In genomic region chr6:86438272-86439118, GRCm38 (mm10) we compare ENCODE assay signal across 8 mouse cellular contexts. TPM values are rescaled to one million over a fixed set of nuclear protein-coding genes. Genes with fewer than 3 reads are reported as not detected.
DNase-seq lines count a peak whose midpoint lies in the region; ATAC-seq and TF ChIP-seq lines count a peak whose summit lies in the region.

Gene C87436 (plus strand): TSS chr6:86438374.

- peak within 1 kb of the TSS; percentile 91 for H3K4me2 ChIP-seq in lung, postnatal 0 days (replicated peaks; ENCODE audit: low read depth, low read length)

- peak; percentile 88 for ATAC-seq in frontal cortex, adult (ENCODE audit: low TSS enrichment)
- ATAC-seq in lung, postnatal 0 days: peak; percentile 96

- peak; percentile 67 for TF ChIP-seq CTCF in lung, postnatal 0 days (IDR thresholded peaks at IDR 0.05)

- peak; percentile 55; the same call in 1 of the 2 replicates for TF ChIP-seq EP300 in lung, postnatal 0 days (IDR thresholded peaks at IDR 0.05)

- no peaks in the 10 kb centered on the region for H3K27me3 ChIP-seq in hindbrain, embryonic 10.5 days (ENCODE audit: insufficient read depth, poor library complexity, severe bottlenecking)
- no peaks in the 10 kb centered on the region for H3K27me3 ChIP-seq in lung, postnatal 0 days (replicated peaks; ENCODE audit: insufficient read depth, low read length)

- H3K27ac ChIP-seq in hindbrain, embryonic 10.5 days: peak within 1 kb of the TSS; percentile 96
- peak within 1 kb of the TSS; percentile 97 for H3K27ac ChIP-seq in lung, postnatal 0 days (ENCODE audit: low read length)

- peaks cover 50% of the 10 kb centered on the region for H3K36me3 ChIP-seq in hindbrain, embryonic 10.5 days
- H3K36me3 ChIP-seq in lung, postnatal 0 days (ENCODE audit: insufficient read depth, low read length): peaks cover 3% of the 10 kb centered on the region; the same call in 1 of the 2 replicates

- H3K9me3 ChIP-seq in hindbrain, embryonic 10.5 days: no peaks in the 10 kb centered on the region
- H3K9me3 ChIP-seq in lung, postnatal 0 days (ENCODE audit: low read length): no peaks in the 10 kb centered on the region

- whole genome bisulfite sequencing in hindbrain, embryonic 10.5 days: under 1% methylated on average over 59 of the region's 59 CpGs
- under 1% methylated on average over 59 of the region's 59 CpGs for WGBS in lung, postnatal 0 days

- H3K4me3 ChIP-seq in hindbrain, embryonic 10.5 days: peak within 1 kb of the TSS; percentile 93
- H3K4me3 ChIP-seq in lung, postnatal 0 days (ENCODE audit: low read depth, low read length): peak within 1 kb of the TSS; percentile 81

- H3K4me1 ChIP-seq in hindbrain, embryonic 10.5 days (replicated peaks): peaks cover 15% of the 10 kb centered on the region
- H3K4me1 ChIP-seq in lung, postnatal 0 days (ENCODE audit: insufficient read depth, low read depth, low read length): no peaks in the 10 kb centered on the region

- peak; percentile 95 for DNase-seq in MN1 (ENCODE audit: low spot score)
- DNase-seq in cerebellum, adult 9-10 months: peak; percentile 96
- DNase-seq in hindbrain, embryonic 10.5 days (ENCODE audit: low spot score): peak; percentile 96
- DNase-seq in layer of hippocampus, adult 9-11 months: peak; percentile 95
- DNase-seq in lung, postnatal 0 days (ENCODE audit: low spot score): peak; percentile 98
- DNase-seq in ovary, postnatal 14 days (ENCODE audit: low spot score): peak; percentile 92
- peak; percentile 92 for DNase-seq in thymus, postnatal 14 days

- H3K9ac ChIP-seq in lung, postnatal 0 days (replicated peaks; ENCODE audit: low read depth): peak within 1 kb of the TSS; percentile 94

RNA-seq across cellular contexts. Expression of gene C87436, which starts in this region (rescaled TPM):
- polyA plus RNA-seq in hindbrain, embryonic 10.5 days (2016; fragmentation: Nextera tagmentation; extraction: Ambion mirVana): 24.4 and 26.2 TPM in 2 replicates
- polyA plus RNA-seq in lung, postnatal 0 days (2015; fragmentation: Nextera tagmentation; extraction: Ambion mirVana): 23.3 and 23.5 TPM in 2 replicates

Comparison
In these comparisons a context has a peak if more than half of its experiments do, and no peak if none do; other contexts are left out.
1. Peak in every context shown above with its lines: DNase-seq, ATAC-seq, H3K4me3 ChIP-seq and H3K27ac ChIP-seq.